Mouse (Mus musculus): Measurements from ENCODE around the gene D430042O09Rik. TPM values are rescaled to one million over a fixed set of nuclear protein-coding genes. Genes with fewer than 3 reads are reported as not detected.

D430042O09Rik gene
- polyA plus RNA-seq, 1 experiment from 2014 or later, result 12.1 TPM

DNA sequence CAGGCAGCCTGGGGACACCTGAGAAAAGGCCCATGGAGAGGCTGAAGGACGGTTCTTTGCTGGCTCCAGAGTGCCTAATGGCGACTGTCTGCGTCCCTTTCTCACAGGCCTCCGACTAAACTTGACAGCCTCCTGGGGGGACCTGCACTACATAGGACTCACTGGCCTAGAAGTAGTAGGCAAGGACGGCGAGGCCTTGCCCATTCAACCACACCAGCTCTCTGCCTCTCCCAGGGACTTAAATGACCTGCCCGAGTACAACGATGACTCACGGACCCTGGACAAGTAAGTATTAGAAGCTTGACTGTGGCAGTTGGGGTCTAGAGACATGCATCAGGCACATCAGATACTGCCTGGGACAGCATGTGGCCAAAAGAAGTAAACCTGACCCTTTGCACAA is 152.7 kb downstream of the D430042O09Rik start:
- H3K4me1 ChIP-seq (ENCODE audit: control insufficient read depth, insufficient read depth, low read length), result peaks cover 16% of the 10 kb centered on the region
- ATAC-seq (ENCODE audit: insufficient read depth, low FRiP score, low TSS enrichment) (no peak), DNase-seq (ENCODE audit: low spot score) (no peak)
- no peaks in the 10 kb centered on the region for H3K9me3 ChIP-seq (ENCODE audit: control insufficient read depth, low read length)
- no peaks in the 10 kb centered on the region for H3K36me3 ChIP-seq (ENCODE audit: control insufficient read depth, insufficient read depth, low read length)
- H3K27ac ChIP-seq (ENCODE audit: low read depth, low read length), result no peak overlapping the region
- 90% methylated on average over 9 of the region's 9 CpGs for WGBS
- H3K4me2 ChIP-seq (ENCODE audit: low read depth), result no peak overlapping the region
- H3K27me3 ChIP-seq (ENCODE audit: control insufficient read depth, insufficient read depth, low read length), result no peaks in the 10 kb centered on the region
- H3K4me3 ChIP-seq (ENCODE audit: low read depth, low read length), result no peak overlapping the region
- H3K9ac ChIP-seq (ENCODE audit: low read length), result no peak overlapping the region

DNA sequence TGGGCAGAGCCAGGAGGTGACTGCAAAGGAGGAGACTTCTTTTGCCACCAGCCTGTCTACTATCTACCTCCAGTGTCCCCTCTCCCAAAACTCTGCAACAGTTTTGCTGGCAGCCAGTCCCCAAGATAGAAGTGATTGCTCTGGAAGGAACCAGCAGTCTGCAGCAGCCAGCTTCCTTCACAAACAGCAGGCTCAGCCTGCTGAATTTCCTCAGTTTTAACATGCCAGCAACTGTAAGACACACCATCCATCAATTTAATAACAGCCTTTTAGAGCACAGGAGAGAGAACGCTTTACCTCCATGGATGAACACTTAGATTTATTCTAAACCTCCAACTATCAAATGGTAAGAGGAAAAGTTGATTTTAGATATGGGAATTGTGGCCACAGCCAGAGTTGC is 156.3 kb downstream of the D430042O09Rik start:
- no peaks in the 10 kb centered on the region for H3K27me3 ChIP-seq (ENCODE audit: control insufficient read depth, insufficient read depth, low read length)
- H3K9me3 ChIP-seq (ENCODE audit: control insufficient read depth, low read length), result no peaks in the 10 kb centered on the region
- ATAC-seq (ENCODE audit: insufficient read depth, low FRiP score, low TSS enrichment), result no peak
- H3K9ac ChIP-seq (ENCODE audit: low read length), result no peak overlapping the region
- 66% methylated on average over 1 of the region's 1 CpGs for WGBS
- H3K27ac ChIP-seq (ENCODE audit: low read depth, low read length), result peak overlapping the region; percentile 79; the same call in 1 of the 2 replicates
- no peak overlapping the region for H3K4me2 ChIP-seq (ENCODE audit: low read depth)
- H3K4me1 ChIP-seq (ENCODE audit: control insufficient read depth, insufficient read depth, low read length), result peaks cover 23% of the 10 kb centered on the region
- no peak for DNase-seq (ENCODE audit: low spot score)
- no peaks in the 10 kb centered on the region for H3K36me3 ChIP-seq (ENCODE audit: control insufficient read depth, insufficient read depth, low read length)
- no peak overlapping the region for H3K4me3 ChIP-seq (ENCODE audit: low read depth, low read length)

DNA sequence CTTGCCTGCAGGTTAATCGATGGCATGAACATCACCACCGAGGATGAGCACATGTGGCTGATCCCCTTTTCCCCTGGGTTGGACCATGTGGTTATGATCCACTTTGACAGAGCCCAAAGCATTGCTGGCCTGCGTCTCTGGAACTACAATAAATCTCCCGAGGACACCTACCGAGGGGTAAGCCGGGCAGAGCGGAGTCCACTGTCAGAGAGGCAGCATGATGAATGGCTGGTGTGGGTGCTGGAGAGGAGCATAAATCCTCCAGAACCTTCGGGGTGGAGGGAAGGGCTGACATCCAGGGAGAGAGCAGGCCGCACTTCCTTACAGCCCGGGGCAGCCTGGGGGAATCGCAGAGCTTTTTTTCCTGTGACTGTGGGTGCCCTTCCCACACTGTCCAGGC is 157.5 kb downstream of the D430042O09Rik start:
- peak; percentile 71 for ATAC-seq (ENCODE audit: insufficient read depth, low FRiP score, low TSS enrichment)
- 17% methylated on average over 11 of the region's 11 CpGs for WGBS
- DNase-seq (ENCODE audit: low spot score), result peak; percentile 56

DNA sequence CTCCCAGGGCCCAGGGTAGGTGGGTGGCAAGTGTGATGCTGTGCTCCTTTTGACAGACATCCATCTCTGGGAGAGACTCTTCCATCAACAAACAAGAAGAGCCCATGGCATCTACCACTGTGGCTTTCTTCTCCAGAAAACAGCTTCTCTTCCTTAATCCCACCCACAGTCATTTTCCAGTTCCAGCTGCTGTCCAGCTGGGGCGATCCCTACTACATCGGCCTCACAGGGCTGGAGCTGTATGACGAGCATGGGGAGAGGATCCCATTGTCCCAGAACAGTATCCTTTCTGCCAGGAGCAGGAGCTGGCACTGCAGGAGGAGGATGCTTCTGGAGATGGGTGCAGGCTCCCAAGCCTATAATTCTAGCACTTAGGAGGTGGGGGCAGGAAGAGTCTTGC is 160.9 kb downstream of the D430042O09Rik start:
- H3K9me3 ChIP-seq (ENCODE audit: control insufficient read depth, low read length), result no peaks in the 10 kb centered on the region
- H3K4me1 ChIP-seq (ENCODE audit: control insufficient read depth, insufficient read depth, low read length), result peaks cover 41% of the 10 kb centered on the region
- ATAC-seq (ENCODE audit: insufficient read depth, low FRiP score, low TSS enrichment), result no peak

More for the DNA sequence above, 157.5 kb downstream of the D430042O09Rik start:
- peak overlapping the region; percentile 15; the same call in 1 of the 2 replicates for H3K9ac ChIP-seq (ENCODE audit: low read length)
- H3K27ac ChIP-seq (ENCODE audit: low read depth, low read length), result peak overlapping the region; percentile 79
- no peak overlapping the region for H3K4me3 ChIP-seq (ENCODE audit: low read depth, low read length)
- no peaks in the 10 kb centered on the region for H3K9me3 ChIP-seq (ENCODE audit: control insufficient read depth, low read length)
- H3K4me2 ChIP-seq (ENCODE audit: low read depth), result no peak overlapping the region
- peaks cover 23% of the 10 kb centered on the region for H3K4me1 ChIP-seq (ENCODE audit: control insufficient read depth, insufficient read depth, low read length)
- H3K36me3 ChIP-seq (ENCODE audit: control insufficient read depth, insufficient read depth, low read length), result no peaks in the 10 kb centered on the region
- no peaks in the 10 kb centered on the region for H3K27me3 ChIP-seq (ENCODE audit: control insufficient read depth, insufficient read depth, low read length)

DNA sequence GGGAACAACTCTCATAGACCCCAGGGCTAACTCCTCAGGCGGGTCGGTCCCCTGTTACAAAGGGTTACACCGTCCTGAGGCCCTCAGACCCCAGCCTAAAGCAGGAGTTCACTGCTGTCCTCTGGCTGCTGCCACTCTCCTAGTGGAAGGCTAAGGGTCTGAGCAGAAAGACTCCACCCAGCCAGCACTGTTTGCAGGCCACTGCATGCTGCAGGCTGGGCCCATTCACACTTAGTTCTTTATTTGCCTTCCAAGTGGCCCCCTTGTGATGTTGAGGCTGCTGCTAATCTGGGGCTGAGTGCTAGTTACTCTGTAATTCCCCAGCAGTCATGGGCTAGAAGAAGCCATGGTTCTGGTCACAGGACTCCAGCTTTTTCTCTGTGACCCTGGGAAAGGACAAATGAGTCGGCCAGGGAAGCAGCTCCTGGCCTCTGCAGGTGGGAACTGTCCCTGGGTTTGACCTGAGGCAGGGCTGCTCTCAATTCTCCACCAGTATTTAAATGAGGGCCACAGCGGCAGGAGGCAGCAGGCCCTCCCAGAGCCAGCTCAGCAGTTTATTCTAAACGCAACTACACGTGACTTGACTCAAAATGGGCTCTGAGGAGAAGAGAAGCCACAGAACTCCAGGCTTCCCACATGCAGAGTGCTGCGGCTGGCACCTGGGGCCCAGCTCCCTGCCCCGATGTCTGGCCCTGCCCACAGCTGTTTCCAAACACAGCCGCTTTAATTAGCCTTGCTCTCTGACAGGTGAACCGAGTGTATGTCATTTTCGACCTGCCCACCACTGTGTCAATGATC is 163.9 kb downstream of the D430042O09Rik start:
- Histone ChIP-seq H3K4me1 (ENCODE audit: control insufficient read depth, insufficient read depth, low read length) (peaks cover 18% of the 10 kb centered on the region), H3K4me3 (ENCODE audit: low read depth, low read length) (no peak overlapping the region), H3K4me2 (ENCODE audit: low read depth) (no peak overlapping the region), H3K27me3 (ENCODE audit: control insufficient read depth, insufficient read depth, low read length) (no peaks in the 10 kb centered on the region), H3K9ac (ENCODE audit: low read length) (peak overlapping the region; percentile 7; the same call in 1 of the 2 replicates), H3K27ac (ENCODE audit: low read depth, low read length) (peak overlapping the region; percentile 69; the same call in 1 of the 2 replicates), H3K9me3 (ENCODE audit: control insufficient read depth, low read length) (no peaks in the 10 kb centered on the region), H3K36me3 (ENCODE audit: control insufficient read depth, insufficient read depth, low read length) (no peaks in the 10 kb centered on the region)
- WGBS, result 27% methylated on average over 12 of the region's 12 CpGs
- ATAC-seq (ENCODE audit: insufficient read depth, low FRiP score, low TSS enrichment), result peak; percentile 84
- DNase-seq (ENCODE audit: low spot score), result peak; percentile 58

More for the DNA sequence above, 160.9 kb downstream of the D430042O09Rik start:
- DNase-seq (ENCODE audit: low spot score), result no peak
- Histone ChIP-seq H3K4me2 (ENCODE audit: low read depth) (no peak overlapping the region), H3K27ac (ENCODE audit: low read depth, low read length) (no peak overlapping the region), H3K36me3 (ENCODE audit: control insufficient read depth, insufficient read depth, low read length) (no peaks in the 10 kb centered on the region), H3K4me3 (ENCODE audit: low read depth, low read length) (no peak overlapping the region), H3K27me3 (ENCODE audit: control insufficient read depth, insufficient read depth, low read length) (no peaks in the 10 kb centered on the region), H3K9ac (ENCODE audit: low read length) (no peak overlapping the region; the same call in 1 of the 2 replicates)
- 76% methylated on average over 3 of the region's 3 CpGs for WGBS

DNA sequence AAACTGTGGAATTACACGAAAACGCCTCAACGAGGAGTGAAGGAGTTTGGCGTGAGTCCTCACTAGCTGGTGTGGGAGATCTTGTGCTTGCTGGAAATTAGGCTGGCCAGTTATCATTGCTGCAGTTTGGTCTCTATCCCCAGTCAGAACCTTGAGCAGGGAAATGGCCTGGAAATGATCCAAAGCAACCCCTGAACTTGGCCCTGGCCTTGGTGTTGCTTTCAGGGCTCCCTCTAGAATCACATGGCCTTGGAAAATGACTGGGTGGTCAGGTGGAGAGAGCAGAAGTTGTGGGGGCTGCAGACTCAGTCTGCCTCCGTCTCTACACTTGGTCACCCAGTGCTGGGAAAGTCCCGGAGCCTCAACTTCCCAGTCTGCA is 164.5 kb downstream of the D430042O09Rik start:
- Histone ChIP-seq H3K36me3 (ENCODE audit: control insufficient read depth, insufficient read depth, low read length) (no peaks in the 10 kb centered on the region), H3K27me3 (ENCODE audit: control insufficient read depth, insufficient read depth, low read length) (no peaks in the 10 kb centered on the region), H3K4me3 (ENCODE audit: low read depth, low read length) (no peak overlapping the region), H3K4me1 (ENCODE audit: control insufficient read depth, insufficient read depth, low read length) (peaks cover 18% of the 10 kb centered on the region), H3K9me3 (ENCODE audit: control insufficient read depth, low read length) (no peaks in the 10 kb centered on the region), H3K4me2 (ENCODE audit: low read depth) (no peak overlapping the region), H3K27ac (ENCODE audit: low read depth, low read length) (peak overlapping the region; percentile 50), H3K9ac (ENCODE audit: low read length) (no peak overlapping the region)
- no peak for ATAC-seq (ENCODE audit: insufficient read depth, low FRiP score, low TSS enrichment)
- WGBS, result 61% methylated on average over 6 of the region's 6 CpGs
- no peak for DNase-seq (ENCODE audit: low spot score)

DNA sequence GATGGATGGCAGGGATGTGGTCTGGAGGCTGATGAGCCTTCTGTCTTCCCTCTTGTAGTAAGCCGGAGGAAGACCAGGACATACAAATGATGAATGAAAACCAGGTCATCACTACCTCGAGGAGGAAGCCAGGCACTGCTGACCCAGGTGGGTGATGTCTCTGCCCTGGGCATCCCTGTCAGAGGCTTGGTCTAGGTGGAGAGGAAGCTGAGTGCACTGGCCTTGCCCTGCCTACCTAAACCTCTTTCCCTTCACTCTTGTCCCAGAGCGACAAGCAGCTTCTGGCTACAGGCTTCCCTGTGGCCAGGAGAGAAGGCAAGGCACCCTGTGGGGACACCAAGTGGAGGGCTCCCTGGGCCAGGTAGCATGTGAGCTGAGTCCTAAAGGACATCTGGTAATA is 165.2 kb downstream of the D430042O09Rik start:
- Histone ChIP-seq H3K9ac (ENCODE audit: low read length) (no peak overlapping the region), H3K9me3 (ENCODE audit: control insufficient read depth, low read length) (no peaks in the 10 kb centered on the region), H3K4me1 (ENCODE audit: control insufficient read depth, insufficient read depth, low read length) (peaks cover 18% of the 10 kb centered on the region), H3K4me3 (ENCODE audit: low read depth, low read length) (no peak overlapping the region), H3K27ac (ENCODE audit: low read depth, low read length) (no peak overlapping the region; the same call in 1 of the 2 replicates), H3K4me2 (ENCODE audit: low read depth) (no peak overlapping the region), H3K36me3 (ENCODE audit: control insufficient read depth, insufficient read depth, low read length) (no peaks in the 10 kb centered on the region), H3K27me3 (ENCODE audit: control insufficient read depth, insufficient read depth, low read length) (no peaks in the 10 kb centered on the region)
- ATAC-seq (ENCODE audit: insufficient read depth, low FRiP score, low TSS enrichment) (no peak), DNase-seq (ENCODE audit: low spot score) (no peak)
- WGBS, result 80% methylated on average over 3 of the region's 3 CpGs

DNA sequence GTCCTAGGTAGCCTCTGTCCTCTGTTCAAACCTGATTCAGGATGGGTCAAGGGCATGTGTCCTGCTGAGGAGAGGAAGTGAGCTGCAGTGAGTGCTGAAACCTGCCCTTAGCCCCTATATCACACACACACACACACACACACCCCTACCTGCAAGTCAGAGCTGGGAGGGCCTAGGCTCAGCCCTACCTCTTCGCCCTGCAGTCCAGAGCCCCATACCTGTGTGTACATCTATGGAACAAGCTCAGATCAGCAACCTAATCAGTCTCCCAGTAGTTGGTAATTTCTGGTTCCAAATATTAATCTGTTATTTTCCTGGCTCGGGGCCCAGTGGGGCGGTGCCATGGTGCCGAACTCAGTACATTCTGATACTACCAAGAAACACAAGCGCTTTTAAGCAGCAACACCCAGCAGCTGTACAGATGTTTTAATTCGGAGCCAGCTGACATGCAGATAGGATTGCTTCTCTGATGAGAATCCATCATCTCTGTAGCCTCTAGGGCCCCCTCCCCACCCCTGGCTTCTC is 166.3 kb downstream of the D430042O09Rik start:
- H3K36me3 ChIP-seq (ENCODE audit: control insufficient read depth, insufficient read depth, low read length), result no peaks in the 10 kb centered on the region
- no peak overlapping the region for H3K27ac ChIP-seq (ENCODE audit: low read depth, low read length)
- peaks cover 18% of the 10 kb centered on the region for H3K4me1 ChIP-seq (ENCODE audit: control insufficient read depth, insufficient read depth, low read length)
- no peak overlapping the region for H3K4me2 ChIP-seq (ENCODE audit: low read depth)
- DNase-seq (ENCODE audit: low spot score), result no peak
- no peaks in the 10 kb centered on the region for H3K9me3 ChIP-seq (ENCODE audit: control insufficient read depth, low read length)
- no peaks in the 10 kb centered on the region for H3K27me3 ChIP-seq (ENCODE audit: control insufficient read depth, insufficient read depth, low read length)
- no peak for ATAC-seq (ENCODE audit: insufficient read depth, low FRiP score, low TSS enrichment)
- H3K9ac ChIP-seq (ENCODE audit: low read length), result no peak overlapping the region
- no peak overlapping the region for H3K4me3 ChIP-seq (ENCODE audit: low read depth, low read length)
- WGBS, result 93% methylated on average over 6 of the region's 6 CpGs

DNA sequence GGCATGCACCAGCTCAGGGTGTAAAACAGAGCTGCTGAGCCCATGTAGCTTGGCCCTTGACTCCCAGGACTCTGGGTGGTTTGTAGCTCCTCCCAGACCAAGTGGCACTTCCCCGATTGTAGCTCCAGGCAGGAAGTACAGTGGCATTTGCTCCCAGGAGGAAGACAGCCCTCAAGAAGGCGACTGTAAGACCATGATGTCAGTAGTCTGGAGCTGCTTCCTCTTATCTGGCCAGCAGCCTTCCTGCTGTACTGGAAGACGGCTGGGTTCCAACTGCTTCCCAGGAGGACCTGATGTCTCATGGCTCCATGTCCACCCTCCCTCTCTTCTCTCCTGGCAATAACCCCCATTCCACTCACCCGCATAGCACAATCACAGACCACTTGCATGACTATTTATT is 170.4 kb downstream of the D430042O09Rik start:
- 78% methylated on average over 4 of the region's 4 CpGs for WGBS
- H3K36me3 ChIP-seq (ENCODE audit: control insufficient read depth, insufficient read depth, low read length), result no peaks in the 10 kb centered on the region
- no peak overlapping the region for H3K27ac ChIP-seq (ENCODE audit: low read depth, low read length)
- H3K4me1 ChIP-seq (ENCODE audit: control insufficient read depth, insufficient read depth, low read length), result no peaks in the 10 kb centered on the region
- ATAC-seq (ENCODE audit: insufficient read depth, low FRiP score, low TSS enrichment), result no peak
- DNase-seq (ENCODE audit: low spot score), result no peak
- H3K4me3 ChIP-seq (ENCODE audit: low read depth, low read length), result no peak overlapping the region
- no peaks in the 10 kb centered on the region for H3K27me3 ChIP-seq (ENCODE audit: control insufficient read depth, insufficient read depth, low read length)
- H3K9ac ChIP-seq (ENCODE audit: low read length), result no peak overlapping the region
- no peak overlapping the region for H3K4me2 ChIP-seq (ENCODE audit: low read depth)
- H3K9me3 ChIP-seq (ENCODE audit: control insufficient read depth, low read length), result no peaks in the 10 kb centered on the region
